Mouse (Mus musculus) lung, adult 18-20 months (tissue): ENCODE data around the gene Ndufs7.

Experiments used
- DNase-seq, 2 experiments: peaks; one replicate each; pipeline ENCODE4 v3.0.0; 2022; ENCODE audit warnings: mixed read lengths in 2 of 2

The Ndufs7 gene

DNA sequence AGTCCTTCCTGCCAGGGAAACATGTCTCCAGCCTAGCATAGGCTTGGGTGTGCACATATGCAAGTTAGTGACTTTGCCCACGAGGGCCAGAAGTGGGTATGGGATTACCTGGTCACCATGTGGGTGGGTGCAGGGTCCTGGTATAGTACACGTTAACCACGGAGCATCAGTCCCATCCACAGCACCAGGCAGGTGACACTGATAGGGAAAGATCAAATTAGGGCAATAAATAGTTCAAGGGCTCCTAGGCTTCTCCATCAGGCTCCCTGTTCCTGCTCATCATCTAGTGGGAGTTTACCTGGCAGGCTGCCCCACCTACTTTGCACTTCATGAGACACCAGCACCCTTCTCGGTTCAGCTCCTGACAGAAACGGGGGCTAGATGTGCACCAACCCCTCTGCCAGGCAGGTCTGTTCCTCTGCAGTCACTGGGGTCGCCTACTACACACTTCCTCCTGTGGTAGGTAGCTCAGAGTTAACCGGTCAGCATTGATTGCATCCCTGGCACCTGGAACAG lies 45.9 kb downstream of the Ndufs7 start:
- no peak for DNase-seq

DNA sequence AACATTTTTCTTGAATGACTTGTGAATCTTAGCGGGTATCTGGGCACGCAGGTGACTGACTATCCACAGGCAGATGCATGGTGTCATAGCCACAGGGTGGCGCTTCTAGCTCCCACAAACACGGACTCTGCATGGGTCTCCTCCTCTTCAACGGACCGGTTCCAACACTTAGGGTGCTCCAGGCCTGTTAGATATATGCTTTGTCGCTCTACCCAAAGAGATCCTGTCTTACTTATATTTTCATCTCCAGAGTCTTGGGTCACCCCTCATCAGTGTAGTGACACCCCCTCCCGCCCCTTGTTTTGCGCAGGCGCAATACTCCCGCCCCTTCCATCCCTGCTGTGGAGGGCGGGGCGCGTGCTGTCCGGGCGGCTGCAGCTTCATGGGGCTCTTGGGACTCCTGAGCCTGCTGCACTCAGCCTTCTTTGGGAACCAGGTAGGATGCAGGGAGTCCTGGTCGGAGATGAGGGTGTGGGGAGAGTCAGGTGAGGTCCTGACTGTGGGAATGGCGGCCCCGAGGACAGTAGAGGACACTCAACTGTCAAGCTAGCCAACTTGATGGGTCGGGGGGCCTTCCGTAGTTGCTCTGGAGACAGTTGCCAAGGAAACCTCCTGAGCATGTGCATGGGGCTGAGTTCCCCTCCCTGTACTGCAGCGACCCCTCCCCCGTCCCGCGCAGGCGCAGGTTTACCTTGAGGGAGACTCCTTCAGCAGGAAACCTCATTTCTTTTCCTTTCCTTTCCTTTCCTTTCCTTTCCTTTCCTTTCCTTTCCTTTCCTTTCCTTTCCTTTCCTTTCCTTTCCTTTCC lies 46.9 kb downstream of the Ndufs7 start, which contains the start of gene Apc2:
Gene Apc2, plus strand, starts transcription at position 360 of the 808 bp plus-strand sequence.
- DNase-seq, result peak; percentile 69 to 71

DNA sequence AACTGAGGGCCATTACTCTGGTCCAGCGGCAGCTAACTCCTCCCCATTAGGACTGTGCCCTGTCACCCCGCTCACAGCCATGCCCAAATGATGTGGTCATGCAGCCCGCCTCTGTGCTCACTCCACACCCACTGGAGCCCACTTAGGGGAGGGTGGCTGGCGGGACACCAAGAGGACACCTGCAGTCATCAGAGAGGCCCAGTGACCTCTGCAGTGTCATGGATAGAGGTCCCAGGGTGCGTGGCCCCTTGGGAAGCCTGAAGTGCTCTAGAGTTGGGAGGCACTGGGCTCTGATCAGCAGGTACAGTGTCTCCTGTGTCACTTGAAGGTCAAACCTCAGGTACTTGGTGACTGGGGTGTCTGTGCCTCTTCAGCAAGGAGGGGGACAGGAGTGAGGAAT lies 47.9 kb downstream of the Ndufs7 start:
- no peak for DNase-seq

DNA sequence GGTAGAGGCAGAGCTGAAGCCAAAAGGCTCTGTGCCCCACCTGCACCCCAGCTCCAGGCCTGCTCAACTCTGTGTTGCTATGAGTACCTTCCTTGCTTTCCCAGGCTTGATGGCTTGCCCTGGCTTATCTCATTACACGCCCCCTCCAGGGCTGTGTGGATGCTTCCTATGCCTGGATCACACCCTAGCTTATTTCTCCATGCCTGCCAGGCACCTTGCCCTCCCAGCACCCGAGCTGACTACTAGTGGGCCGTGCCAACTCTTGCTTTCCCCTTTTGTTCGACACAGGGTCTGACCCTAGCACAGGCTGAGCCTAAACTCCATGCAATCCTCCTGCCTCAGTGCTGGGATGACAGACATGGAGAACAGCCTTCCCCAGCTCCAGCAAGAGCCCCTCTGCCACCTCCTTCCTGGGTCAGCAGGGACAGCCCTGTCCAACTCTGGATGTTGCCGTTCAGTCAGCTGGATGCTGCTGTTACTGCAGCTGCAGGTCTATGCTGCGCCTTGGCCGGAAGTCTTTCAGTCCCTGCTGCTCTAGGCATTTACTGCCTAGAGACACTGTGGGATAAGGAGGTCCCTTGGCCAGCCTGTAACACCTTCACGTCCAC lies 48.7 kb downstream of the Ndufs7 start:
- no peak for DNase-seq

DNA sequence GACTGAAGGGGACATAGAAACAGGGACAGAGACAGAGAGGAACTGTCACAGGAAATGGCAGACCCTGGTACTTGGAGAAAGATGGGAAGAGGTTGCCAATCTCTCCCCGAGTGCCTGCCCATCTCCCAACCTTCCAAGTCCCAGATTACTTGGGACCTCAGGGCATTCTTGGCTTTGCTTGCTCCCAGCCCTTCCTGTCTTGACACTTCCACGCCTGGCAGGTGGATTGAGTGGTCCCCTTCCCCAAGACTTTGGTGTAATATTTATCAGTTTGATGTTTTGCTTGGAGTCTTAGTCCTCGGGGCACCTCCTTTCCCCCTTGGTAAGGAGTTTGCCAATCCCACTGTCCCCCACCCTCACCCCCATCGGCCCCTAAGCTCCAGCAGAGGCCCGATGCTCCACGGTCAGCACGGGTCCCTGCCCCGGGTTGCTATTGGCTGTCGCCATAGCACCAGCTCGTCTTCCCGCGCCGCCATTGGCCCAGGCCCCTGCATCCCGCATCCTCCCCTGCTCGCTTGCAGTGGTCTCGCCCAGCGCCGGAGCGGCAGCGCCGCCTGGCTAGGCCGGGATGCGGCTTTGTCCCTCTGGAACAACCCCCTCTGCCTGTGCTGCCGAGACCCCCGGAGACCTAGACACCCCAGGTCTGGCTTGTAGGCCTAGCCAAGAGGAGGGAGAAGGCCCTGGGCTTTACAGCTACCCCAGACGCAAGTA lies 49.8 kb downstream of the Ndufs7 start:
- DNase-seq, result no peak

DNA sequence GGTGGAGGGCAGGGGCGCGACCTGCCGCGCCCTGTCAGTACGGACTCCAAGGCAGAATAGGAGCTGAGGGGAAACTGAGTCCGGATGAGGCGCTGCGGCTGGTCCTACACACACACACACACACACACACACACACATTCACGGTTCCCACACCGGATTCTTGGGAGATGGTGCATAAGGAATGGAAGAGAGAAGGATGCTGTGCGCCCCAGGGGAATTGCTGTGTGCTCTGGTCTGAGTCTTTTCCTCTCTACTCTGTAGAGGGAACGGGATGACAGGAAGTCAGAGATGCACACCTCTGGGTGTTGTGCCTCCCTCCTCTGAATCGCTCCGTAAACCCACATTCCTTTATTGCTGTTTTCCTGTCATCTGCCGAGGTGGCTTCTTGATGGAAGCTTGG lies 50.4 kb downstream of the Ndufs7 start:
- no peak for DNase-seq

DNA sequence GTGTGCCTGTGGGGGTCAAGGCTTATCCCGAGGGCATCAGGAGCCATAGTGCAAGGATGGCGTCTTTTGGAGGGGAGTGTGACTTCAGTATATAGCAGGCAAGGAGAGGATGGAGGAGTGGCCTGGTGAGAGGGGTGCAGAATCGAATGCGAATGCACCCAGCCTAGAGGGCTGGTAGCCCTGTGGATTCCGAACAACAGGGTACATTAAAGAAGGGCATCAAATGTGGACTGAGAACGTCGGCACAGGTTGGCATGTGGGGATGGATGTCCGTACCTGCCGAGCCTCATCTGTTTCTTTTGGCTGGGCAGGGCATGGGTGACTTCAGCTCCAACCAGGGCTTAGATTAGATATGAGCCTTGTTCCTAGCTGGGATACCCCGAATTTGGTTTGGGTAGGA lies 50.9 kb downstream of the Ndufs7 start:
- no peak for DNase-seq

DNA sequence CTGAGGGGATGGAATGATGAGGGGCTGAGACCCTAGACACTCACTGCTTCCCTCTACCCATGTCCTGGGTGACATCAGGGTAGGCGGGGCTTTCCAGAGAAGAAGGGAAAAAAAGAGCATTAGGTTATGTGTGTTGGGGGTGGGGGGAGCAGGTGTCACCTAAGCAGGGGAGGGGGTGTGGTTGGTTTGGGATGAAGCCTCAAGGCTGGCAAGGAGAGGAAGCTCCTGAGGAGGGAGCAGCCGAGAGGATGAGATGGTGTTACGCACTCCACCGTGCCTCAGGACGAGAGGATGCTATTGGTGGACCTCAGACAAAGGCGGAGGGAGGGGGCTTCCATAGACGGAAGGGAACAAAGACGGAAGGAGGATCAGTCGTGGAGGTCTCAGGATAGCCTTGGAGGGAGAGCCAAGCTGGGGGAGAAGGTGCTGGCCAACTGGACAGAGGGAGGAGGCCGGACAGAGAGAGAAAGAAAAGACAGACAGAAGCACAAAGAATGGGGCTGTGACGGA lies 51.8 kb downstream of the Ndufs7 start:
- no peak for DNase-seq

DNA sequence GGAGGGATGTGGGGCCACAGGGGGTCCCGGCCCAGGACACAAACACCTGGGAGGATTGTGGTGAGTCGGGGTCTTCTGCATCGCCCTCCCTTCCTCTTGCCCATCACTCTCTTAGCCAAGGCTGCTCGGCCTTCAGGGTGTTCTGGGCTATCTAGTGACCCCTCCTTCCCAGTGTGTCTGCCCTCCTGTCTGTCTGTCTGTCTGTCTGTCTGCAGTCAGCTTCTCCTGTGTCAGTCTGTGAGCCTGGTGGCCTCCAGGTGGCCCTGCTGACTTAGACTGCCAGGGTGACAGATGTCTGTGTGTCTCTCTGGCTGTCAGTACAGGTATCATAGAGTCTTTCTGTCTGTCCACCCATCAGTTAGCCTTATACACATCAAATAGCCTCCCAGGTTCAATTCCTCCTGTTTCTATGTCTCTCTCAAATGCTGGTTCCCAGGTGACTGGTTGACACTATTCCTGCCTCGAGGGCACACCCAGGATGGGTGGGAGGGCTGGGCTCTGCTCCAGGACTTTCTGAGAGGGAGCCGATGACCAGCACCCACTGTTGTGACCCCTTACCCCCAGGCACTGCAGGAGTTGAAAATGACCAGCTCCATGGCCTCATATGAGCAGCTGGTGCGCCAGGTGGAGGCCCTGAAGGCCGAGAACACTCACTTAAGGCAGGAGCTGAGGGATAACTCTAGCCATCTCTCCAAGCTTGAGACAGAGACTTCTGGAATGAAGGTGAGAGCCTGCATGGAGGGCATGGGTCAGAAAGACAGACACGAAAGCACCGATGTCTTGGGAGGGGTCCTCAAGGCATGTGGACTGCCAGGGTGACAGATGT lies 52.5 kb downstream of the Ndufs7 start:
- DNase-seq, result no peak

DNA sequence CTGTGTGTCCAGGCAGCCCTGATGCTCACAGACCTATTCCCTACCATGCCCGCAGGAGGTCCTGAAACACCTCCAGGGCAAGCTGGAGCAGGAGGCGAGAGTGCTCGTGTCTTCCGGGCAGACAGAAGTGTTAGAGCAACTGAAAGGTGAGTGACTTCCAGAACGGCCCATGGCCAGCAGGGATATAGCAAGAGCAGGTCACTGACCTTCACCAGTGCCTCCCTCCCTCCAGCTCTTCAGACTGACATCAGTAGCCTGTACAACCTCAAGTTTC lies 53.1 kb downstream of the Ndufs7 start:
- DNase-seq, result no peak

DNA sequence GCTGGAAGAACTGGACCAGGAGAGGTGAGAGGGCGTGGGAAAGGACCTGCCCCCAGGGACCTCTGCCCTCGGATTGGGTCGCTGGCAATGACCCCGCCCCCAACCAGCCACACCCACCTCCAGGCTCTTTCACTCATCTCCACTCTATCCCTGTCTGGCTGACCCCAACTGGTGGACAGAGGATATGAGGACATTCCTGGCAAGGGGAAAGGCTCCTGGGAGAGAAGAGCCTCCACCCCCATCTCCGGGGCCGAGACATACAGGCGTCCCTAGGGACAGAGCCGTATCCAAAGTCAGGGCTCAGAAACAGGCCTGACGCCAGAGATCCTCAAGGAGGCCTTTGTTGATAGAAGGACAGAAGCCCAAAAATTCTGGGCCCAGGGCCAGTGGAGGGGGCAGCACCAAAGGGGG lies 53.6 kb downstream of the Ndufs7 start:
- DNase-seq, result peak; percentile 78 to 81

DNA sequence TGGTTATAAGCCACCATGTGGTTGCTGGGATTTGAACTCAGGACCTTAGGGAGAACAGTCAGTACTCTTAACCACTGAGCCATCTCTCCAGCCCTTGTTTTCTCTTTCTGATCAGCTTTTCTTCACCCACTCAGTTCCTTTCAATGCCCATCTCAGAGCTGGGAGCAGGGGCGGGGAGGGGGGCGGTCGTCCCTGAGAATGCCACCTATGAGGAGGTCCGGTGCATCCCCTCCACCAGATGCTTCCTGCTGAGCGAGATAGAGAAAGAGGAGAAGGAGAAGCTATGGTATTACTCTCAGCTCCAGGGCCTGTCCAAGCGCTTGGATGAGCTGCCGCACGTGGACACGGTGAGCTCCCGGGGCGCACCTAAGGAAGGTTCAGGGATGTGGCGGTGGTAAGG lies 55.5 kb downstream of the Ndufs7 start:
- no peak for DNase-seq

DNA sequence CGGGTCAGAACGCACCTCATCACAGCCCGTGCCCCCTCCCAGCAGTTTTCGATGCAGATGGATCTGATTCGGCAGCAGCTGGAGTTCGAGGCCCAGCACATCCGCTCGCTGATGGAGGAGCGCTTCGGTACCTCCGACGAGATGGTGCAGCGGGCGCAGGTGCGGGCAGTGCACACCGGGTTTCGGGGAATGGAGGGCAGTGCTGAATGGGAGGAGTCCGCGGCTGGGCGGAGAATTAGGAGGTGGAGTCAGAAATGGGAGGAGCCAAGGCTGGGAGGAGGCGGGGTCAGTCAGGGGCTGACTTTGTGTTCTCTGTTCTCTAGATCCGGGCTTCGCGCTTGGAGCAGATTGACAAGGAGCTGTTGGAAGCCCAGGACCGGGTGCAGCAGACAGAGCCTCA lies 55.9 kb downstream of the Ndufs7 start:
- DNase-seq, result peak in 1 of 2 experiments; percentile 48
